Mouse (Mus musculus): ENCODE results near the gene 2700081O15Rik.

DNA sequence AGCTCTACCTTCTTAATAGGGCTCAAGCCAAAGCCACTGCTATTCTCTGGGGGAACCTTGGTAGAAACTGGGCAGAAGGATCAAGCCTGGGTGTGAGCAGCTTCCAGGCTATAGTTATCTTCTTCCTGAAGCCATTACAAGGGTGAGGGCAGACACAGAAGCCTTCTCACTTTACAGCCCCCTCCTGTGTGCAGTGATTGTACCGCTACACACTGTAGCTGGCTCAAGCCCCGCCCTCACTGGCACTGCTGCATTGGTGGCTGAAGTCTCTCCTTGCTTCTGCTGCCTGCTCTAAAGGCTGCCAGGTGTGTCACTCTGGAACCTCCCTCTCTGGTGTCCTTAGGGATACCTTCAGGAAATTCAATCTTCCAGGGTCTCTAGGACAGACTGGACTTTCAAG, 5.1 kb upstream of the 2700081O15Rik start:
- no peak for TF ChIP-seq CTCF (IDR thresholded peaks at IDR 0.05; ENCODE audit: borderline replicate concordance, insufficient read depth, low read length)
- TF ChIP-seq POLR2A (IDR thresholded peaks at IDR 0.05; ENCODE audit: low read depth, low read length), result no peak
